Mouse (Mus musculus) adipocyte (in vitro differentiated cells): ENCODE results near the gene Klhl3.
"Not testable (repeated sequence)": the region's sequence is repeated elsewhere in the genome, so short reads cannot be mapped to it uniquely, and the experiment has no call there.

Experiments
- DNase-seq: peaks from one replicate; pipeline ENCODE4 v3.0.0-alpha.2; 2016; ENCODE audit warnings: low spot score

Klhl3 gene

GRCm38 (mm10) chr13:58113061-58113900 lies at the start of gene Klhl3:
Gene Klhl3 (minus strand): TSS chr13:58113592.
- no peak for DNase-seq

GRCm38 (mm10) chr13:58160761-58161160 lies 47.4 kb upstream of the Klhl3 start:
- no peak for DNase-seq

DNA sequence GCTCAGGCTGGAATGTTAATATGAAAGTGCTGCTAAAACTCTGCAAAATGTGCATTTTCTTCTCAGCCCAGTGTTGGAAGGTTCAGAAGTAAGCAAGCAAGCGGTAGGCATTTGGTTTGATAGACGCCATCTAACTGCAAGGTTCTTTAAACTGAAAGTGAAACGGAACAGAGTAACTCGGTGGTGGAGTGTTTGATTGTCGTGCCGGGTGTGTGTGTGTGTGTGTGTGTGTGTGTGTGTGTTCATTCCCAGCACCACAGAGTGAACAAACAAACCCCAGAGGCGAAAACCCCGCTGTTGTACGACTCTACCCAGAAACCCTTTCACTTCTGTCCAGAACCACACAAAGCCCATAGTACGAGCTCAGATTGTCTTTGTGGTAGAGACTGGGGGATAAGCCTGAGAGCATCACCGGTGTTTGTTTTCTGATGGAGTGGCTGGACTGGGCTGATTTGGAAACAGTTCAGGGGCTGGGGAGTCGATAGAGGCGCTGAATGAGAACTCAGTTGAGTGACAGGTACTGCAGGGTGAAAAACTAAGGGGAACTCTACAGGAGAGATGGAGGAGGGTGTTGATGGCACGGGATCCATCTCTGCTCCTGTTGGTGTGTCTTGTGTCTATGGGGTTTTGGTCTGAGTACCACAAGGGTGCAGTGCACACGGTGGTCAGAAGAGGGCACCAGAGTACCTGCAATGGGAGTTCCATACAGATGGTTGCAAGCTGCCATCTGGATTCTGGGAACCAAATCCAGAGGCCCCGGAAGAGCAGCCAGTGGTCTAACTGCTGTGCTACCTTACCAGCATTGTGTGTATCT lies 44.9 kb upstream of the Klhl3 start:
- peak; percentile 94 for DNase-seq

DNA sequence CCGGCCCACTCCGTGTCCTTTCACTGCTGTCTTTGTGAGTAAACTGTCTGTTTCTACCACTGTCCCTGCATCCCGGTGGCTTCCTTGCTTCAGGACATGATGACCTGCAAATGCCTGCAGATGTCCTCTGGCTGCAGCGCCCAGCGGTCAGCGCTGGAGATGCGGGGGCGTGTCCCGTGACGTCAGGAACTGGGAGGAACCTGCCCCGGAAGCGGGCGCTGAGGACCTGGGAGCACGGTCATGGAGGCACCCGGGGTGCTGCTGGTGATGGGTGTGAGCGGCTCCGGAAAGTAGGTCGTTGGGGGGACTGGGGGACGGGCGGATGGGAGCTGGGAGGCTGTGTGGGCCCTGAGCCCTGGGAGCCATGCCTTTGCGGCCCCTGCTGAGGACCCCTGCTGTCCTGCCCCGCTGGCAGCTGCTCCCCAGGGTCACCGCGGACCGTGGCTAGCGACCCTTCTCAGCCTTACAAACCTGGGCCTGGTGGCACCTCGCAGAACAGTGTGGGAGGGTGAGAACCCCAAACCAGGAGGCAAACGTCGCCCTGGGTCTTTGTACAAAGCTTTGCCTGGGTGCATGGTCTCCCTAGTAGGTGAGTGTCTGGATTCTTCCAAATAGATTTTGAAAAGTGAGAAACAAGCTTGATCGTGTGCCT lies 44.2 kb upstream of the Klhl3 start, which contains the start of gene Idnk:
Gene Idnk (plus strand): TSS at position 203 of the 652 bp plus-strand sequence.
- DNase-seq = peak; percentile 80

DNA sequence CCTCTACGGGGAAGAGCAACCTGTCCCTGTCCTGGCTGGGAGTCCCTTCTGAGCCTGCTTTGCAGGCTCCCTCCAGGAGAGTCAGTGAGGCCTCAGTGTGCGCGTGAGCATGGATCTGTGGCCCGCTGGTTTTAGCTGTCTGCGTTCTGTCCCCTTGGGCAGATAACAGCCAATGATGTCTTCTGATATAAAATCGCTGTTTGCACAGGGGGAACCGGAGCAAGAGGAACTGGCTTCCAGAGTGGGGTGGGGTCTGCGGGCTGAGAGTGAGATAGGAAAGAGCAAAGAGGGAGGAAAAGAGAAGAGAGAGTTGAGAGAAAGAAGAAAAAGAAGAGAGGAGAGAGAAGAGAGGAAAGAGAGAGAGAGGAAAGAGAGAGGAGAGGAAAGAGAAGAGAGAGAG lies 43.6 kb upstream of the Klhl3 start:
- no peak for DNase-seq

GRCm38 (mm10) chr13:58156031-58156430 lies 42.6 kb upstream of the Klhl3 start:
- DNase-seq = no peak

GRCm38 (mm10) chr13:58150442-58150841 lies 37.0 kb upstream of the Klhl3 start:
- DNase-seq = no peak

GRCm38 (mm10) chr13:58149629-58150028 lies 36.2 kb upstream of the Klhl3 start:
- DNase-seq = no peak

- DNase-seq = peak; percentile 53
Observed at GRCm38 (mm10) chr13:58149033-58149558, 35.7 kb upstream of the Klhl3 start.

DNA sequence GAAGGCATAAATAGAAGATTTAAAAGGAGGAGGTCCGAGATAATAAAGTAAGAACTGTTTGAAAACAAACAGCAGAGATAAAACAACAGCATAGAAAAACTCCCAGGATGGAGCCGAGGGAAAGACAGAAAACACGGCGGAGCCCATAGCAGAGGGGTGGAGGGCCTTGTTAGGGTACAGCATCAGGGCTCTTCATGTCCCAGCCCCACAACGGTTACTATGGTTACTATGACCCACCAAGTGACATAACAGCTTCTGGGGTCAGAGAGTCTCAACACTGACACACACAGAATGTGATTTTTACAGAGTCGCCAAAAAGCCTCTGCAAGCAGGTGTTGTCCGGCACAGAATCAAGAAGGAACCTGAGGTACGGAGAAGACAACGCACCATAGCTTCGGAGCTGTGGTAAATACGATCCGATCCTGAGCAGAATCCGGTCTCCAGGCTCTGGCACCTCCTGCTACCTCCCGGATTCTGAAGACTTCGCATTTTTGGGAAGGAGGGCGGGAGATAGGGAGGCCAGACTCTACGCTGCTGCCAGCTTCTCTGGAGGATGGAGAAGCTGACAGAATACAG lies 35.0 kb upstream of the Klhl3 start:
- no peak for DNase-seq

- no peak for DNase-seq
Observed at GRCm38 (mm10) chr13:58147760-58148159, 34.4 kb upstream of the Klhl3 start.

GRCm38 (mm10) chr13:58146603-58147002 lies 33.2 kb upstream of the Klhl3 start:
- not testable (repeated sequence) for DNase-seq

DNA sequence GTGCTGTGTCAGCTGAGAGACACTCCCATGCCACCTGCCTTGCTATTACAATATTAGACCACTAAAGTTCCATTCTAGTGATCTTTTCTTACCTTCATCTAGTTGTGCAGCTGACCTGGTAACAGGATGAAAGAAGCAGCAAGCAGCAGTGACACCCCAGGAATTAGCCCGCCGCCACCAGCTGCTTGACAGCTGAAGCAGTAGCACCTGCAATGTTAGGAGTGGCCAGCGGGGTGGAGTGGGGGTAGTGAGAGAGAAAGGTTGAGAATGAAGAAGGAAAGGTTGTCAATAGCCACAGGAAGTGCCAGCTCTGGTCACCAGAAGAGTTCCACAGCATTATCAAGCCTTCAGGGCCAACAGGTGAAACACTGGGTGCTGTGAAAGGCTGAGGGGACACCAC lies 18.3 kb upstream of the Klhl3 start:
- DNase-seq = no peak

DNA sequence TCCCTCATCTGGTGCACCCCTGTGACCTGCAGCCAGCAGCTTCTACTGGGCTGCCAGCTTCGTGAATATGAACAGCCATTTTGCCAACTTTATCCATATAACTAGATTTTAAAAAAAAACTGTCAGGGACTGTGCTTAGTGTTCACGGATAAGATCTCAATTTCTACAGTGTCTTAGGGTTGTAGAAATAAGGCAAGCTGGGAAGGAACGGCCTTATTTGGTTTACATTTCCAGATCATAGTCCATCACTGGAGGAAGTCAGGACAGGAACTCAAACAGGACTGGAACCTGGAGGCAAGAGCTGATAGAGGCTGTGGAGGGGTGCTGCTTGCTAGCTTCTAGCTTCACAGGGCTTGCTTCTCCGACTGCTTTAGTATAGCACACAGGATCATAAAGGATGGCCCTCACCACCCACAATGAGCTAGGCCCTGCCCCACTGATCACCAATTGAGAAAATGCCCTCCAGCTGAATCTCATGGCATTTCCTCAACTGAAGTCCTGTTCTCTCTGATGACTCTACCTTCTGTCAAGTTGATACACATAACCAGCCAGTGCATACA lies 16.4 kb upstream of the Klhl3 start:
- peak; percentile 26 for DNase-seq

- peak; percentile 94 for DNase-seq
Observed at GRCm38 (mm10) chr13:58128768-58129671, 15.6 kb upstream of the Klhl3 start.

GRCm38 (mm10) chr13:58128396-58128767 lies 15.0 kb upstream of the Klhl3 start, which contains the start of gene Hnrnpa0:
Gene Hnrnpa0 (minus strand): TSS chr13:58128556.
- DNase-seq = peak; percentile 88

GRCm38 (mm10) chr13:58127766-58128361 lies 14.5 kb upstream of the Klhl3 start:
- DNase-seq = peak; percentile 53

GRCm38 (mm10) chr13:58126862-58127765 lies 13.7 kb upstream of the Klhl3 start:
- DNase-seq = no peak

GRCm38 (mm10) chr13:58126126-58126525 lies 12.7 kb upstream of the Klhl3 start:
- peak; percentile 84 for DNase-seq
